In the genomic region with DNA sequence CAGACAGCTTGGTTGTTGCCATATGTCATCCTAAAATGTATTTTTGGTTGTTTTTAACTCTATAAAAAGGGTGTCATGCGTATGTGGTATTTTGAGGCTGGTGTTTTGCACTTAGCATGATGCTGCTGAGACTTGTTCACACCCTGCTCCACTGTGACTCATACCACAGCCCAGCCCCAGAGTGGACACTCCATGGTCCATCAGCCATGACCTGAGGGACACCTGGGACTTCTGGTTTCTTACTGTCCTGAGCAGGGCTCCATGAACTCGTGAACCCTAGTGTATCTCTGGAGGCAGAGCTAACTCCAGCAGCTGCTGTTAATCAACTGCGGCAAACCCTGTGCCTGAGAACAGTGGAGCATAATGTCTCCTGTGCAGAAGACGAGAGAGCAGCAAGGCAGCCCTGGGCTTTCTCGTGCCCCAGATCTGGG, we compare ENCODE assay signal across 24 mouse cellular contexts. TPM values are rescaled to one million over a fixed set of nuclear protein-coding genes. Genes with fewer than 3 reads are reported as not detected.
DNase-seq lines count a peak whose midpoint lies in the region; ATAC-seq and TF ChIP-seq lines count a peak whose summit lies in the region.
"Had no signal": no experiment of that assay in that cellular context is flagged by ENCODE, and none has a peak within 500 bp of the region (broad histone marks: within the 10 kb centered on the region; RNA-seq: fewer than 3 reads in every experiment).

No protein-coding gene starts in this region.

- 13% methylated on average over 5 of the region's 5 CpGs for WGBS in cerebellum, adult 2 months
- WGBS in hindbrain, embryonic 14.5 days: 78% methylated on average over 5 of the region's 5 CpGs

- H3K9me3 ChIP-seq in CH12.LX (replicated peaks; ENCODE audit: low read length): no peaks in the 10 kb centered on the region
- no peaks in the 10 kb centered on the region for H3K9me3 ChIP-seq in hindbrain, embryonic 14.5 days (ENCODE audit: control insufficient read depth, low read length)
- H3K9me3 ChIP-seq: embryonic facial prominence, embryonic 13.5 days; forebrain, embryonic 12.5 days; heart, embryonic 13.5 days had no signal

- H3K36me3 ChIP-seq in CH12.LX (replicated peaks in 1 of 2; ENCODE audit: control insufficient read depth in 1 of 2, insufficient read depth in 1 of 2, low read length in 1 of 2): no peaks in the 10 kb centered on the region
- H3K36me3 ChIP-seq in hindbrain, embryonic 14.5 days (replicated peaks; ENCODE audit: control insufficient read depth, insufficient read depth): no peaks in the 10 kb centered on the region
- H3K36me3 ChIP-seq: embryonic facial prominence, embryonic 13.5 days; forebrain, embryonic 12.5 days; heart, embryonic 13.5 days had no signal

- ATAC-seq in hindbrain, embryonic 14.5 days (ENCODE audit: low FRiP score): no peak
- ATAC-seq: activated CD4-positive, CD25-positive, alpha-beta regulatory T cell, adult 4 months; forebrain, postnatal 0 days; hindbrain, embryonic 16.5 days; inflammation-experienced regulatory T-cells, adult 6 months; Patski had no signal

- TF ChIP-seq EP300 in CH12.LX (IDR thresholded peaks at IDR 0.05; ENCODE audit: low read length): no peak

- H3K9ac ChIP-seq in CH12.LX (ENCODE audit: insufficient read depth, low read depth): no peak overlapping the region
- no peak overlapping the region for H3K9ac ChIP-seq in hindbrain, embryonic 14.5 days
- H3K9ac ChIP-seq: embryonic facial prominence, embryonic 13.5 days; forebrain, embryonic 12.5 days; forebrain, postnatal 0 days; heart, embryonic 13.5 days had no signal

- dilution Hi-C loops in CH12.LX (cut with MboI; ENCODE audit: extremely low pct_ligation_motif_present, extremely low pct_unique_long_range_greater_than_20kb, low sequenced_read_pairs): no loop called here

- DNase-seq in cerebellum, adult 2 months: peak; percentile 61 to 65
- DNase-seq in cerebellum, adult 11-12 months: no peak
- no peak for DNase-seq in layer of hippocampus, adult 2 months (ENCODE audit: low spot score in 2 of 2)
- DNase-seq in layer of hippocampus, postnatal 10 days (ENCODE audit: low spot score in 2 of 2): no peak
- DNase-seq in CH12.LX (ENCODE audit: extremely low read depth): no peak
- DNase-seq in natural killer cell, adult 2 months (ENCODE audit: low spot score in 2 of 2): peak; percentile 48 to 68
- DNase-seq in hindbrain, embryonic 14.5 days (ENCODE audit: low spot score): no peak
- DNase-seq in lung, postnatal 25 days (ENCODE audit: low spot score): no peak
- DNase-seq: adrenal gland, postnatal 14 days; forebrain, postnatal 0 days; gastrocnemius, postnatal 36 days; heart, adult 11 months; heart, postnatal 36 days had no signal

- TF ChIP-seq POLR2A in cerebellum, adult 2 months (IDR thresholded peaks at IDR 0.05; ENCODE audit: borderline replicate concordance, insufficient read depth, low read length): no peak
- TF ChIP-seq POLR2A in CH12.LX (IDR thresholded peaks at IDR 0.05; ENCODE audit: low read depth, low read length): no peak

- peak overlapping the region; percentile 93 for H3K27ac ChIP-seq in cerebellum, adult 2 months (ENCODE audit: insufficient read depth, low read length)
- H3K27ac ChIP-seq in layer of hippocampus, adult 2 months: peak overlapping the region; percentile 44; the same call in 1 of the 2 replicates
- H3K27ac ChIP-seq in CH12.LX (ENCODE audit: insufficient read depth, low read depth): no peak overlapping the region
- no peak overlapping the region for H3K27ac ChIP-seq in hindbrain, embryonic 14.5 days
- H3K27ac ChIP-seq: embryonic facial prominence, embryonic 13.5 days; forebrain, embryonic 12.5 days; heart, embryonic 13.5 days had no signal

- TF ChIP-seq CTCF in cerebellum, adult 2 months (IDR thresholded peaks at IDR 0.05; ENCODE audit: borderline replicate concordance, insufficient read depth, low read depth, low read length): no peak
- TF ChIP-seq CTCF in layer of hippocampus, adult 2 months (conservative IDR thresholded peaks at IDR 0.05): no peak
- no peak for TF ChIP-seq CTCF in CH12.LX (conservative IDR thresholded peaks at IDR 0.05 in 1 of 2, IDR thresholded peaks at IDR 0.05 in 1 of 2; ENCODE audit: low read depth in 2 of 2, low read length in 2 of 2)

- H3K4me3 ChIP-seq in cerebellum, adult 2 months (replicated peaks; ENCODE audit: insufficient read depth, low read depth, low read length): no peak overlapping the region
- no peak overlapping the region for H3K4me3 ChIP-seq in layer of hippocampus, adult 2 months
- no peak overlapping the region for H3K4me3 ChIP-seq in CH12.LX (replicated peaks in 1 of 3; ENCODE audit: low read depth in 2 of 3, low read length in 2 of 3, poor library complexity in 1 of 3)
- H3K4me3 ChIP-seq in hindbrain, embryonic 14.5 days (replicated peaks; ENCODE audit: low read length): no peak overlapping the region
- H3K4me3 ChIP-seq: embryonic facial prominence, embryonic 13.5 days; forebrain, embryonic 12.5 days; heart, embryonic 13.5 days had no signal

- H3K79me2 ChIP-seq in CH12.LX (replicated peaks; ENCODE audit: control insufficient read depth, extremely low read depth, insufficient read depth, poor library complexity, severe bottlenecking): no peaks in the 10 kb centered on the region

- peaks cover 61% of the 10 kb centered on the region for H3K4me1 ChIP-seq in cerebellum, adult 2 months (ENCODE audit: control insufficient read depth, insufficient read depth, low read length)
- peaks cover 15 to 36% of the 10 kb centered on the region in 2 experiments for H3K4me1 ChIP-seq in CH12.LX (ENCODE audit: control insufficient read depth in 1 of 2, insufficient read depth in 2 of 2)
- no peaks in the 10 kb centered on the region for H3K4me1 ChIP-seq in hindbrain, embryonic 14.5 days (replicated peaks; ENCODE audit: control insufficient read depth, insufficient read depth, low read length)
- H3K4me1 ChIP-seq: forebrain, embryonic 12.5 days had no signal

- in situ Hi-C loops in CH12.LX (cut with MboI; ENCODE audit: low pct_ligation_motif_present, low pct_unique_long_range_greater_than_20kb, low sequenced_read_pairs): no loop called here

- no peaks in the 10 kb centered on the region for H3K27me3 ChIP-seq in cerebellum, adult 2 months (ENCODE audit: control insufficient read depth, insufficient read depth, low read length)
- H3K27me3 ChIP-seq in CH12.LX (replicated peaks): no peaks in the 10 kb centered on the region
- no peaks in the 10 kb centered on the region for H3K27me3 ChIP-seq in hindbrain, embryonic 14.5 days (ENCODE audit: control insufficient read depth, insufficient read depth, low read length)
- H3K27me3 ChIP-seq: embryonic facial prominence, embryonic 13.5 days; forebrain, embryonic 12.5 days; Patski had no signal

- 0 out of 2 replicates have a peak overlapping the region, but pooled peaks have one; percentile 23 for H3K4me2 ChIP-seq in CH12.LX (ENCODE audit: insufficient read depth, low read depth, poor library complexity, severe bottlenecking)
- H3K4me2 ChIP-seq in hindbrain, embryonic 14.5 days (replicated peaks): no peak overlapping the region
- H3K4me2 ChIP-seq: embryonic facial prominence, embryonic 13.5 days; forebrain, embryonic 12.5 days; heart, embryonic 13.5 days had no signal

- TF ChIP-seq RAD21 in CH12.LX (IDR thresholded peaks at IDR 0.05; ENCODE audit: low read depth, low read length): no peak

TF ChIP-seq in CH12.LX, 34 proteins besides CTCF, POLR2A, EP300 and RAD21:
- TF ChIP-seq ETS1 (conservative IDR thresholded peaks at IDR 0.05; ENCODE audit: low read depth, low read length): no peak
- peak; percentile 16; the same call in 1 of the 2 replicates for TF ChIP-seq MEF2A (IDR thresholded peaks at IDR 0.05; ENCODE audit: borderline replicate concordance, low read depth, low read length)
TF ChIP-seq in CH12.LX: peak in this region for 1.

RNA-seq across cellular contexts. Expression of a gene that starts 15.0 kb away (rescaled TPM):
- 62.9 and 69.5 TPM in 2 replicates for polyA plus RNA-seq in cerebellum, adult 2 months (2012; rRNA removed)
- 10 to 100 TPM; 35.0 to 35.8 TPM for total RNA-seq in layer of hippocampus, adult 2 months (2021)
- total RNA-seq in layer of hippocampus, postnatal 10 days (2021): 10 to 100 TPM; 23.2 to 24.5 TPM
- 1.2 and 1.7 TPM in 2 replicates for total RNA-seq in CH12.LX (2012; rRNA removed)
- total RNA-seq in CH12.LX (2014; rRNA removed): 2.0 TPM in 2 replicates
- polyA plus RNA-seq in CH12.LX (2012; ENCODE audit: insufficient read length, low read depth): 2.8 and 2.9 TPM in 2 replicates
- 3.8 and 4.6 TPM in 2 replicates for polyA plus RNA-seq in hindbrain, embryonic 14.5 days (2014; fragmentation: Nextera tagmentation; extraction: Ambion mirVana)

RNA-seq across cellular contexts. Expression of a gene that starts 15.1 kb away (rescaled TPM):
- polyA plus RNA-seq in cerebellum, adult 2 months (2012; rRNA removed): 1.4 and 1.7 TPM in 2 replicates
- total RNA-seq in layer of hippocampus, adult 2 months (2021): under 1 TPM; 0.22 to 0.56 TPM
- total RNA-seq in layer of hippocampus, postnatal 10 days (2021): under 1 TPM; 0.23 to 0.40 TPM
- total RNA-seq in CH12.LX (2012; rRNA removed): not detected in 2 replicates
- not detected in 2 replicates for total RNA-seq in CH12.LX (2014; rRNA removed)
- polyA plus RNA-seq in CH12.LX (2012; ENCODE audit: insufficient read length, low read depth): not detected in 2 replicates
- 0.09 and 0.15 TPM in 2 replicates for polyA plus RNA-seq in hindbrain, embryonic 14.5 days (2014; fragmentation: Nextera tagmentation; extraction: Ambion mirVana)
- total RNA-seq: adrenal gland, adult 18-20 months; adrenal gland, postnatal 14 days; gastrocnemius, adult 8-10 months; gastrocnemius, postnatal 36 days; heart, postnatal 36 days had no signal
- polyA plus RNA-seq: activated CD4-positive, CD25-positive, alpha-beta regulatory T cell, adult 4 months; C2C12; embryonic facial prominence, embryonic 13.5 days; forebrain, embryonic 12.5 days; heart, embryonic 13.5 days; heart, postnatal 0 days; inflammation-experienced regulatory T-cells, adult 6 months; Patski had no signal

Comparison
In these comparisons a context has a peak if more than half of its experiments do, and no peak if none do; other contexts are left out.
1. DNase-seq: peak in cerebellum, adult 2 months (2 of 2) and natural killer cell, adult 2 months (2 of 2); none in cerebellum, adult 11-12 months (single experiment), layer of hippocampus, adult 2 months (0 of 2), layer of hippocampus, postnatal 10 days (0 of 2), CH12.LX (single experiment), hindbrain, embryonic 14.5 days (single experiment) and lung, postnatal 25 days (single experiment).
2. H3K27ac ChIP-seq: peak in cerebellum, adult 2 months (single experiment) and layer of hippocampus, adult 2 months (single experiment); none in CH12.LX (single experiment) and hindbrain, embryonic 14.5 days (single experiment).
3. RNA of a gene that starts 15.0 kb away (total RNA-seq): 35.0 to 35.8 TPM in layer of hippocampus, adult 2 months and 23.2 to 24.5 TPM in layer of hippocampus, postnatal 10 days; 1.2 to 2.0 TPM in CH12.LX; every median in the first group is over 4 times any median in the second.